Mouse (Mus musculus) neural tube, embryonic 14.5 days (tissue): ENCODE results near the gene Necab2. TPM values are rescaled to one million over a fixed set of nuclear protein-coding genes. Genes with fewer than 3 reads are reported as not detected.

Experiments used
- ATAC-seq: fragments of 200-750 bp; cut with Nextera tagmentation; 2 replicates; pipeline ENCODE4 v1.8.0; 2017; ENCODE audit warnings: low read depth, mild to moderate bottlenecking, moderate TSS enrichment, moderate library complexity
- H3K27ac ChIP-seq: fragments of 300-500 bp; sonication (generic); 2 replicates; pipeline ENCODE4 v1.5.1; 2014; ENCODE audit warnings: low read depth, mild to moderate bottlenecking, control low read depth, low read length, moderate library complexity, mixed read lengths
- H3K27me3 ChIP-seq: fragments of 300-500 bp; sonication (generic); 2 replicates; pipeline ENCODE4 v1.6.1; 2014; ENCODE audit warnings: low read length; ENCODE audit not compliant: control insufficient read depth, insufficient read depth
- H3K36me3 ChIP-seq: fragments of 300-500 bp; sonication (generic); 2 replicates; pipeline ENCODE4 v1.6.1; 2014; ENCODE audit warnings: low read length, mixed read lengths; ENCODE audit not compliant: control insufficient read depth, insufficient read depth
- H3K4me1 ChIP-seq: fragments of 300-500 bp; sonication (generic); 2 replicates; pipeline ENCODE4 v1.6.1; 2014; ENCODE audit warnings: low read length; ENCODE audit not compliant: control insufficient read depth, insufficient read depth
- H3K4me2 ChIP-seq: fragments of 300-500 bp; sonication (generic); 2 replicates; pipeline ENCODE4 v1.6.1; 2014; ENCODE audit warnings: mild to moderate bottlenecking, low read depth, low read length, control low read depth
- H3K4me3 ChIP-seq: fragments of 300-500 bp; sonication (generic); 2 replicates; pipeline ENCODE4 v1.5.1; 2014; ENCODE audit warnings: low read depth, low read length, control low read depth, mixed read lengths
- H3K9ac ChIP-seq: fragments of 300-500 bp; sonication (generic); replicated peaks from 2 replicates; pipeline ENCODE4 v1.6.1; 2014; ENCODE audit warnings: low read depth, mild to moderate bottlenecking, control low read depth, low read length, mixed read lengths
- H3K9me3 ChIP-seq: fragments of 300-500 bp; sonication (generic); 2 replicates; pipeline ENCODE4 v1.6.1; 2016; ENCODE audit warnings: low read length; ENCODE audit not compliant: control insufficient read depth
- WGBS: fragments of 180-500 bp; shearing (Covaris S2); extraction: QIAGEN DNeasy Blood & Tissue Kit; methylation state at CpG from one replicate; pipeline ENCODE4 v1.1.7; 2014; 5-methylcytosine and 5-hydroxymethylcytosine counted together
- polyA plus RNA-seq: library from polyadenylated mRNA; unstranded; fragments of >200 nt; fragmentation: Nextera tagmentation; extraction: Ambion mirVana; gene quantifications from 2 replicates; pipeline ENCODE4 v1.2.1, GENCODE M21; 2014

Gene Necab2
- polyA plus RNA-seq, 1 experiment from 2014 or later = 39.6 TPM

GRCm38 (mm10) chr8:119432372-119432771 is 14.1 kb upstream of the Necab2 start:
- Histone ChIP-seq H3K9me3 (no peaks in the 10 kb centered on the region), H3K4me1 (no peaks in the 10 kb centered on the region), H3K27me3 (no peaks in the 10 kb centered on the region), H3K9ac (no peak overlapping the region), H3K36me3 (no peaks in the 10 kb centered on the region), H3K4me2 (no peak overlapping the region), H3K27ac (no peak overlapping the region), H3K4me3 (no peak overlapping the region)
- WGBS = 75% methylated on average over 3 of the region's 3 CpGs
- ATAC-seq = no peak

GRCm38 (mm10) chr8:119433582-119434174 is 12.8 kb upstream of the Necab2 start, which contains the start of gene Osgin1:
Gene Osgin1, plus strand, starts transcription at chr8:119434124.
- no peak for ATAC-seq
- H3K36me3 ChIP-seq = no peaks in the 10 kb centered on the region
- no peak within 1 kb of the TSS for H3K9ac ChIP-seq
- no peak within 1 kb of the TSS for H3K4me3 ChIP-seq
- WGBS = 92% methylated on average over 13 of the region's 13 CpGs
- H3K4me2 ChIP-seq = no peak within 1 kb of the TSS
- no peak within 1 kb of the TSS for H3K27ac ChIP-seq
- H3K27me3 ChIP-seq = no peaks in the 10 kb centered on the region
- H3K4me1 ChIP-seq = no peaks in the 10 kb centered on the region
- no peaks in the 10 kb centered on the region for H3K9me3 ChIP-seq

GRCm38 (mm10) chr8:119434569-119434968 is 11.9 kb upstream of the Necab2 start:
- ATAC-seq = no peak
- Histone ChIP-seq H3K9me3 (no peaks in the 10 kb centered on the region), H3K4me1 (no peaks in the 10 kb centered on the region), H3K9ac (no peak overlapping the region), H3K27ac (no peak overlapping the region), H3K27me3 (no peaks in the 10 kb centered on the region), H3K36me3 (no peaks in the 10 kb centered on the region), H3K4me2 (no peak overlapping the region), H3K4me3 (no peak overlapping the region)
- 77% methylated on average over 6 of the region's 6 CpGs for WGBS

- H3K4me3 ChIP-seq = no peak overlapping the region
- H3K4me2 ChIP-seq = no peak overlapping the region
- H3K4me1 ChIP-seq = no peaks in the 10 kb centered on the region; the same call in none of the 2 replicates
- H3K36me3 ChIP-seq = no peaks in the 10 kb centered on the region
- no peaks in the 10 kb centered on the region for H3K27me3 ChIP-seq
- H3K9ac ChIP-seq = no peak overlapping the region
- no peaks in the 10 kb centered on the region for H3K9me3 ChIP-seq
- no peak overlapping the region for H3K27ac ChIP-seq
- 86% methylated on average over 7 of the region's 7 CpGs for WGBS
- ATAC-seq = no peak
Observed at GRCm38 (mm10) chr8:119435527-119435926, 11.0 kb upstream of the Necab2 start.

- Histone ChIP-seq H3K4me2 (no peak overlapping the region), H3K4me1 (no peaks in the 10 kb centered on the region; the same call in none of the 2 replicates), H3K9me3 (no peaks in the 10 kb centered on the region), H3K27ac (no peak overlapping the region), H3K4me3 (no peak overlapping the region), H3K36me3 (no peaks in the 10 kb centered on the region), H3K27me3 (no peaks in the 10 kb centered on the region), H3K9ac (no peak overlapping the region)
- ATAC-seq = no peak
- 86% methylated on average over 10 of the region's 10 CpGs for WGBS
Observed at GRCm38 (mm10) chr8:119436331-119436730, 10.2 kb upstream of the Necab2 start.

GRCm38 (mm10) chr8:119436933-119437332 is 9.6 kb upstream of the Necab2 start:
- WGBS = 17% methylated on average over 9 of the region's 9 CpGs
- H3K36me3 ChIP-seq = no peaks in the 10 kb centered on the region

GRCm38 (mm10) chr8:119437506-119437905 is 9.0 kb upstream of the Necab2 start:
- no peaks in the 10 kb centered on the region; the same call in none of the 2 replicates for H3K4me1 ChIP-seq
- WGBS = 77% methylated on average over 11 of the region's 11 CpGs
- no peak overlapping the region for H3K9ac ChIP-seq
- no peaks in the 10 kb centered on the region for H3K9me3 ChIP-seq
- no peak for ATAC-seq
- no peak overlapping the region for H3K4me2 ChIP-seq
- H3K36me3 ChIP-seq = no peaks in the 10 kb centered on the region
- no peaks in the 10 kb centered on the region for H3K27me3 ChIP-seq
- no peak overlapping the region for H3K27ac ChIP-seq
- no peak overlapping the region for H3K4me3 ChIP-seq

More at GRCm38 (mm10) chr8:119436933-119437332, 9.6 kb upstream of the Necab2 start:
- no peaks in the 10 kb centered on the region for H3K27me3 ChIP-seq
- H3K4me2 ChIP-seq = no peak overlapping the region
- no peaks in the 10 kb centered on the region; the same call in none of the 2 replicates for H3K4me1 ChIP-seq
- no peak for ATAC-seq
- no peak overlapping the region for H3K27ac ChIP-seq
- no peak overlapping the region for H3K4me3 ChIP-seq
- no peak overlapping the region for H3K9ac ChIP-seq
- H3K9me3 ChIP-seq = no peaks in the 10 kb centered on the region

GRCm38 (mm10) chr8:119438876-119439275 is 7.6 kb upstream of the Necab2 start:
- Histone ChIP-seq H3K9ac (no peak overlapping the region), H3K9me3 (no peaks in the 10 kb centered on the region), H3K4me1 (no peaks in the 10 kb centered on the region; the same call in none of the 2 replicates), H3K27ac (no peak overlapping the region), H3K4me2 (no peak overlapping the region), H3K27me3 (no peaks in the 10 kb centered on the region), H3K4me3 (no peak overlapping the region), H3K36me3 (no peaks in the 10 kb centered on the region)
- ATAC-seq = no peak
- 81% methylated on average over 6 of the region's 6 CpGs for WGBS

- no peak overlapping the region for H3K27ac ChIP-seq
- no peak for ATAC-seq
- no peaks in the 10 kb centered on the region for H3K9me3 ChIP-seq
- no peak overlapping the region for H3K4me2 ChIP-seq
- H3K9ac ChIP-seq = no peak overlapping the region
- 86% methylated on average over 2 of the region's 2 CpGs for WGBS
- no peak overlapping the region for H3K4me3 ChIP-seq
- H3K27me3 ChIP-seq = no peaks in the 10 kb centered on the region
- no peaks in the 10 kb centered on the region; the same call in none of the 2 replicates for H3K4me1 ChIP-seq
- H3K36me3 ChIP-seq = no peaks in the 10 kb centered on the region
Observed at GRCm38 (mm10) chr8:119439424-119439823, 7.1 kb upstream of the Necab2 start.
